Mouse (Mus musculus) kidney, adult 2 months (tissue): Measurements from ENCODE around the gene Fam57a.

Source experiments
- CTCF ChIP-seq: fragments of 200-500 bp; conservative IDR thresholded peaks from 2 replicates; pipeline ENCODE4 v1.5.1; 2011; ENCODE audit warnings: low read depth, mild to moderate bottlenecking, control low read depth, low read length, moderate library complexity, mixed read lengths; ENCODE audit not compliant: insufficient read depth, insufficient read length
- POLR2A ChIP-seq: fragments of 200-500 bp; IDR thresholded peaks from one replicate; pipeline ENCODE4 v1.6.1; 2011; ENCODE audit warnings: low read depth, low read length, control low read depth

GRCm38 (mm10) chr11:76145169-76145568, 34.3 kb upstream of the Fam57a start:
- TF ChIP-seq POLR2A (no peak), CTCF (no peak)
